Mouse (Mus musculus): ENCODE data around the gene Osbpl10. TPM values are rescaled to one million over a fixed set of nuclear protein-coding genes. Genes with fewer than 3 reads are reported as not detected.

Gene Osbpl10
- not detected for polyA plus RNA-seq (2017; shearing (Covaris generic))

DNA sequence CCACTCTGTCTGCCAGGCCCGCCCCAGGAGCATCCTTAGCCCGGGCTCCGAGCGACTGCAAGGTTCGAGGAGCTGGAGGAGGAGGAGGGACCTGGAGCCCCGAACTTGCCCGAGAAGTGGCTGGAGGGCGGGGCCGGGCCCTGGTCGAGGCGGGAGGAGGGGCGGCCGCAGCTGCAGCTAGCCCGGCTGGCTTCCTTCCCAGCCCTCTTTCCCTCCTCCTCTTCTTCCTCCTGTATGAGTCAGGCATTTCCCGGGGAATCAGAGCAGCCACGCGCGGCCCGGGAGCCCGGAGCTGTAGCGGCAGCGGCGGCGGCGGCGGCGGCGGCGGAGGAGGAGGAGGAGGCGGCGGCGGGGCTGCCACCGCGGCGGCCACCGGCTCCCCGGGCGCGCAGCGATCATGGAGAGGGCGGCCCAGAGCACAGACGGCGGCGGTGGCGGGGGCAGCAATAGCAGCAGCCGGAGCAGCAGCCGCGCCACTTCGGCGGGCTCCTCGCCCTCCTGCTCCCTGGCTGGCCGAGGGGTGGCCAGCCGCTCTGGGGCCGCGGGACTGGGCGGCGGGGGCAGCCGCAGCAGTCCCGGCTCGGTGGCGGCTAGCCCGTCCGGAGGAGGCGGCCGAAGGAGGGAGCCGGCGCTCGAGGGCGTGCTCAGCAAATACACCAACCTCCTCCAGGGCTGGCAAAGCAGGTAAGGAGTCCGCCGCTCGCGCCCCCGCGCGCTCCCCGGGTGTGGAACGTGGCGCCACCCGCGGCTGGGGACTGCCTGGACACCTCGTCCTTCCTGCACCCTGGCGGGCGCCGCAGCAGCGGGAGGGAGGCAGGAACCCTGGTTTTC lies at the start of gene Osbpl10:
TSS of gene Osbpl10 (plus strand) at position 289 of the 831 bp plus-strand sequence.

DNA sequence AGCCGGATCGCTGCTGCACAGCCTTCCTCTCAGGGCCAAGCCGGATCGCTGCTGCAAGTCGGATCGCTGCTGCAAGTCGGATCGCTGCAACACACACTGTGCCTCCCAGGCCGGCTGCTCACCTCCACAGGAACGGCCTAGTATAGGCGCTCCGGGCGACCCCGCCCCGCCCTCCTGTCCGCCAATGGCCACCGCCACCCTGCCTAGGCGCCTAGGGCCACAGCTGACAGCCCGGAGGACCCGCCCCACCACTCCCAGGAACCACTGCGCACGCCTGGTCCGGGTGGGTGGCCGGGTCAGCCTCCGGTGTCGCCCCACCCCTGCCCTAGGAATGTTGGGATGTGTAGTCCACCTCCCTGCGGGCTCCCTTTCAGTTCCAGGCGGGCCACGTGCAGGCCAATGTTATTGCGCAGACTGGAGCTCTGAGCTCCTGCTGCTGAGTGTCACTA lies 44.6 kb upstream of the Osbpl10 start, which contains the start of gene Gpd1l:
TSS of gene Gpd1l (minus strand) at position 265 of the 449 bp plus-strand sequence.

DNA sequence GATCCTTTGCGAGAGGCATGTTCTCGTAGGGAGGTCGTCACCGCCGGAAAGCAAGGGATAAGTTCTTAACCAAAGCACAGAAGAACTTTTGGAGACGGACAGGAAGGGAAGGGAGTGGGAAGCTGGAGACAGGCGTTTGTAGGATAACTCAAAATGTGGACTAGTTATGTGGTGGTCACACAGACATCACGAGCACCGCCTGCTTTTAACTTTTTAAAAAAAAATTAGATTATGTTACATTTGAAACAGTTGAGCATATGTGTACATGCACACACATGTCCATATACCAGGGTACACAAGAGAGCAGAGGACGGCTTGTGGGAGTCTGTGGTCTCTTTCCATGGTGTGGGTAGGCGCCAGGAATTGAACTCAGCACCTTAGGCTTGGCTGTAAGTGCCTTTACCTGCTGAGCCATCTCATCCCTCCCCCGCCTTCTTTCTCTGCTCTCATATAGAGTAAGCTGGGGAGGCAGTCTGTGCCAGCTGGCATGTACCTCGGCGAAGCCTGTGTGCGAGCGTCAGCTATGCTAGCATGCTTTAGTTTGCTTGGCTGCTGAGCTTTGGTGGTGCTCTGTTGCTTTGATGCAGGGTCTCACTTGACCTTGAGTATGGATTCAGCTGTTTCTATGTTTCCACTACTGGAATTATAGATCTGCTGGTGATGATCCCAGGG lies 4.5 kb downstream of the Osbpl10 start, which contains the start of gene Rps27rt:
TSS of gene Rps27rt (minus strand) at position 51 of the 672 bp plus-strand sequence.

Other genes starting within 250 kb of the Osbpl10 start
- 247 TPM for gene Cmtm6, start 247.5 kb upstream of the Osbpl10 start, polyA plus RNA-seq (2017; shearing (Covaris generic))
- 80.5 TPM for gene Cmtm7, start 196.7 kb upstream of the Osbpl10 start, polyA plus RNA-seq (2017; shearing (Covaris generic))
- 0.43 TPM for gene Cmtm8, start 134.4 kb upstream of the Osbpl10 start, polyA plus RNA-seq (2017; shearing (Covaris generic))
- 39.8 TPM for gene Gpd1l, start 44.6 kb upstream of the Osbpl10 start, polyA plus RNA-seq (2017; shearing (Covaris generic))
- gene Rps27rt, start 4.2 kb downstream of the Osbpl10 start, polyA plus RNA-seq (2017; shearing (Covaris generic)) = 3,125 TPM

Measured in CD4-positive, CD25-positive, alpha-beta regulatory T cell, adult 9 weeks (primary cell).